Mouse (Mus musculus) T-helper 17 cell (primary cell): Measurements from ENCODE around the gene Pld2.

Experiments used
- in situ Hi-C, 2 experiments: fragments of 300-600 bp; cut with MboI, MseI; formaldehyde crosslinking; loops; 1 replicate in 1 of 2; 2 replicates in 1 of 2; pipeline ENCODE4 v1.15.1; 2025; ENCODE audit warnings: high pct_unique_total_duplicates in 2 of 2

The Pld2 gene

DNA sequence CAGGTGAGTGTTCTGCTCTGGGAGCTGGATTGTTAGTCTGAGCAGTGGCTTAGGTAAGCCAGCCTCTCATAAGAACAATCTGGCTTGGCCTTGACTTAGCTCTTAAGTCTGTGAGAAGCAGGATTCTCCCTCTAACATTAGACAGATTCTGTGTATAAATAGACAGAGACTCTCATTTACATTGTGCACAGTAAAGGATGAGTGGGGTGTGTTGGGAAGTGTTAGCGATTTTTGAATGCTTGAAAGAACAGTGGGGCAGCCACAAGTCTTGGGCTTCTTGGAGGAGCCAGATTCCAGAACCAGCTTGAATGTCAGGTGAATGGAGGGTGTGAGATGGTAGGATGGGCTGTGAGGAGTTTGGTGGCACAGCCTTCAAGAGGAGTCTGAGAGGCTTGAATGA is 31.8 kb downstream of the Pld2 start:
- in situ Hi-C loops: no loop called here

DNA sequence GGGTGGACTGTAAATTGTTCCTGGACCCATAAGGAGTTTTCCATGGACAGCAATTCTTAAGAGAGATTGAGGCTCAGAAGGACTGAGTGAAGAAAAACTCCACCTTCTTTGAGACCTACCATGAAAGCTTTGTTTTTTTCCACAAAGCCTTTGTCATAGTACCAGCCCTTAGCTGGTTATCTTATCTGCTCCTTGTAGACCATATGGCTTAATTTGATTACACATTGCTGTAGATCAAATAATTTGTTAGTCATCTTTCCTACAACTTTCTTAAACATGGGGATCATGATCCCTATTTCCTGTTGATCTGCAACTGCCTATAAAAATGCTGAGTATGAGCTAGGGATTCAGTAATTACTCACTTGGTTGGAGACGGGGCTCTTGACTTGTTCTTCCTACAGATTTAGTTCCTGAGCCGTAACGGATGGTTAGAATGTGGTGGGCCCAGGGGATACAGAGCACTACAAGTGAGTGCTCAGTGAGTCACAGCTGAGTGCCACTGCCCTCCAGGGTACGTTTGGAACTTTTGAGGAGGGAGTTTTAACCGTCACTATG is 32.6 kb downstream of the Pld2 start:
- in situ Hi-C loops: no loop called here

DNA sequence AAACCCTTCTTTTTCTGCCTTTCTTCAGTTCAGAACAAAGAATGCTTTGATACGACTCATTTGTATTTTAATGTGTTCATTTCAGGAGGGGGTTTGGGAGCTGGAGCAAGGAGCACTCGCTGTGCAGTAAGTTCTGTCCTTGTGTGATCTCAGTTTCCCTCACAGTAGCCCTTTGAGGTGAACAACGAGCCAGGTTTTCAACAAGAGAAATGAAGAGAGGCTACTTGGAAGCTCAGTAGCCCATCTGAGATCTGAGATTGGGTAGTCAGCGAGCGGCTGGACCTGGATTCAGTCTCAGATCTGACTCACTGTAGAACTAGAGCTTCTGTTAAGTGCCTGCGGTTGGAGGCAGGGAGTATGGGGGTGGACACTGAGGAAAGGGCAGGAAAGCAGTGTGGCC is 34.0 kb downstream of the Pld2 start:
- in situ Hi-C loops: no loop called here

DNA sequence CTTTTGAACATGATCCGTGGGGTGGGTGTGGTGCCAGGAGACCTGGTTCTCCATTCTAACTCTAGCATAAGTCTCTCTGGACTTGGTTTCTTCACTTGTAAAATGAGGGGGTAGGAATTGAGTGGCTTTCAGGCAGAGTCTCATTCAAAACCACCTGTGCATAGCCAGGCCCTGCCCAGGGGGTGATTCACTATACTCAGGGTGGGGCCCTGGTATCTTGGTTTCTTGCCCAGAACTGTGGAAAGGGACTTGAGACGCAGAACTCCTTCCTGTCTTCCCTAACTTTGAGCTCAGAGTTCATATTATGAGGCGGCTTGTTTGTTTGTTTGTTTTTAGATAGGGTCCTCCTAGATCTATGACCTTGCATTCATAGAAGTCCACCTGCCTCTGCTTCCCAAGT is 37.3 kb downstream of the Pld2 start:
- in situ Hi-C loops: no loop called here

GRCm38 (mm10) chr11:70578962-70579361 is 39.1 kb downstream of the Pld2 start:
- in situ Hi-C loops: no loop called here

DNA sequence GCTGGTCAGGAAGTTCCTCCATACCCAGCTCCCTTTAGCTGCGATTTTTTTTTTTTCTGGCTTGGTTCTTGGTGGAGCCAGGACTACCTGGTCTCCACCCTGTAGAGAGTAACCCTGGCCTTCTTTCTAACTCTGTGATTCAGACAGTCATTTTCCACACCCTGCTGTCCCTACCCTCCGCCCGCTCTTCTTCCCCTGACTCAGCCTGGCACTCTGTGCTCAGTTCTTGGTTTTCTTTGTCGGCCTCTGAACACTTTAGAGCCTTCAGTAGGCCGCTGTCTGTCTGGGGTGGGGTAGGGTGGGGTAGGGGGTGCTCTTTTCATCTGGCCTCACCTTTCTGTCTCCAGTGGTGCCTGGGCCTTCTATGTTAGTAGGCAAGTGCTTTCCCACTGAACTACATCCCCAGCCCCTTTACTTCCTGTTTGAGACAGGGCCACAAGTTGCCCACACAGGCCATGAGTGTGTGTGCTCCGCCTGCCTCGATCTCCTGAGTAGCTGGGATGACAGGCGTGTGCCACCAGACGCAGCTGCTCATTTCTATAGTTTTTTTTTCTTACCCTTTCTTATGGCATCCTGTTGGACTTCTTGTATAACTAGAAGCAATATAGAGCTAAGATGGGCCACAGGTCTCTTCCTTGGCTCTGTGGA is 40.0 kb downstream of the Pld2 start:
- in situ Hi-C loops: no loop called here

GRCm38 (mm10) chr11:70580358-70580720 is 40.5 kb downstream of the Pld2 start:
- in situ Hi-C loops: no loop called here

GRCm38 (mm10) chr11:70580921-70581320 is 41.1 kb downstream of the Pld2 start:
- in situ Hi-C loops: no loop called here

DNA sequence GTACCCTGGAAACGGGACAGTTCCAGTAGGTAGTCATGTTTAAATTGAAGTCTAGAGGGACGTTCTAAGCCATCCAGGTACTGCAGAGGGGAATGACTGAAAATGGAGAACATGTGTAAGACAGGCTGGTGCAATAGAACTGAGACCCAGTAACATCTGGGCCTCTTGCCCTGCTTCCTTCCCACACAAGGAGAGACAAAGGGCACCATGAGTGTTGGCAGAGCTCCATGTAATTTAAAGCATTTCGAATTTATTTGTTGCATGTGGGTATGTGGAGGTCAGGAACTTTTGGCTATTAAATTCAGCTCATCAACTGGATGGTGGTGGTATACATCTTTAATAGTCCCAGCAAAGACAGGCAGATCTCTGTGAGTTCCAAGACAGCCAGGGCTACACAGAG is 42.3 kb downstream of the Pld2 start:
- in situ Hi-C loops: no loop called here

DNA sequence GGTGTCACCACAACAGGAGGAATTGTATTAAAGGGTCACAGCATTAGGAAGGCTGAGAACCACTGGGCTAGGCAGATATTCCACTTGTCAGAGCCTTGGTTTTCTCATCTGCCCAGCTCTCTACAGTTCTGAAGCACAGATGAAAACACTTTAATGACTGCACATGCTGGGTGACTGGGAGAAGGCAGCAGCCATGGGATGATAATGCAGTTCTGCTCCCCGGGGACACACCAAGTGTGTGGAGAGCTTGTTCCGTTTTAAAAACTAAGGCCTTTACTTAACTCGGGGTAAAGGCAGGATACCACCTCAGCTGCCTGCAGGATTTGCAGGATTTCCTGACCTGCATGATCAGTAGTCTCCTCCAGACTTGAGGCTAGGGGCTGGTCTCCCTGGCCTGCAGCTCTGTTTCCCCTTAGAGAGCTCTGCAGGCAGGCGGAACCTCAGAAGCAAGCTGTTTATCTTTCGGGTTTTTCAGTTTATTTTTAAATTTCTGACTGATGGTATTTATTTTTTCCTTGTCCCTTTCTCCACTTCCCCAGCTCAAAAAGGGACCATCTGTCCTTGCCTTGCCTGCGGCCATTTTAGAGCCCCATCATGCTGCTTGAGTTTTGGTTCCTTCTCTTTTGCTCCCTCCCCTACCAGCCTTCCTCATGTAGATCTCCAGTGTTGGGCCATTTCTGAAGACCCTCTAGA is 43.3 kb downstream of the Pld2 start:
- in situ Hi-C loops: no loop called here

DNA sequence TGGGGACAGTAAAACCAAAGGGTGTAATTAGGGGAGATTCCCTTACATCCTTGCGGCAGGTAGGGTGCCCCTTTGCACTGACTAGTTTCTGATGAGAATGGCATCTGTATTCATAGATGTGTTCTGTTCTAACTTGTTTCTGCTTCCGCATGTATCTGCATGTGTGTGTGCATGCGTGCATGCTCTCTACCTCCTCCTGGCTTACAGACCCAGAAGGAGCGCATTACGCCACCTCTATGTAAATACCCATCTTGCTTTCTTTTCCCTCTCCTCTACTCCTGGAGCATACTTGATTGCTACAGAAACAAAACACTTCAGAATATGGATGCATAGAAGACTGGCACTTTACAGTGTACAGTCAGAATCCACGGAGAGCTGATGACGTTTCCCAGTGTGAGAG is 43.9 kb downstream of the Pld2 start:
- in situ Hi-C loops: no loop called here

DNA sequence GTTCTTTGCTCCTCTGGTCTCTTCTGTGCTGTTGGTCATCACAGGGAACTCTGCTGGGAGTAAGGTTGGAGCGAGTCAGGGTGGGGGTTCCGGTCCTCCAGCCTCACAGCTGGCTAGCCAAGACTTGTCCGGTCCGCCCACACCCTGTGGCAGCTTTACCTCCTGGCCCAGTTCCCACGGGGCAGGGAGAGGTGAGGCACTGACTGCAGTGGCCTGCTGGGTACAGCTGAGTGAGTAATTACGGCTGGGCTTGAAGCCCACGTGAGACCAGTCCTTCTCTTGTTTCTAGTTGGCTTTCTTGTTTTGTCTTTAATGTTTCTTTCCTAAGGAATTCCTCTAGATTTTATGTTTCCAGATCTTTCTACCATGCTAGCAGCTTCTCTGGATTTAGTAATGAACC is 45.6 kb downstream of the Pld2 start:
- in situ Hi-C loops: no loop called here

- in situ Hi-C loops: no loop called here
Observed at GRCm38 (mm10) chr11:70586261-70586660, 46.4 kb downstream of the Pld2 start.

DNA sequence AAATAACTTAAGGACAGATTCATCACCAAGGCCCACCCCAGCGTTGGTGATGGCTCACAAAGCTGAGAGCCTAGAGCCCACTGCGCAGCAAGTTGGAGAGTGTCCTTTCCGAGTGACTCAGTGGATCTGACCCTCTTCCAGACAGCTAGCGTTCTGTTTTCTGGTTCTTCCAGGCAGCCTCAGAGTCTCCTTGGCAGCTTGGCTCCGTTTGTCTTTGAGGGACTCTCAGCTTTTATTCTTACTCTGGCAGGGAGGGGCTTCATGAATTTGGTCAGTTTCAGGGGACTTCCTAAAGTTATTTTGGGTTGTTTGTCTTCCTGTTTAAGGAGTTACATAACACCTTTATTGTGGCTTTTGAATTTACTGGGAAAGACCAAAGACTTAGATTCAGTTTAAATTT is 47.1 kb downstream of the Pld2 start:
- in situ Hi-C loops: no loop called here

DNA sequence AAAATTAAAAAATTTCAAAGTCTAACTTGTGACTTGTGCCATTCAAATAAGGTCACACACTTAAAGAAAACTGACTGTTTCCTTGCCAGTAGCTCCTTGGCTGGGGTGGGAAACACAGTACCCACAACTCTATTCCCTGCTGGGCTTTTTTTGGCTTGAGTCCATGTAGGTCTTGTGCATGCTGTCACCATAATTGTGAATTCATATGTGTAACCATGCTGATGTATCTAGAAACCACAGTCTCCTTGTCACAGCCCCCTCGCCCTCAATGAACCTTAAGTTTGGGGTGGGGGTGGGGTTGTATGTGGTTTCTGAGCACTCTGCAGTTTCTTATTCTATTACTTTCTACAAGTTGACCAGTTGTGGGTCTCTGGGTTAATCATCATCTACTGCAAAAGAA is 51.9 kb downstream of the Pld2 start:
- in situ Hi-C loops: no loop called here

- in situ Hi-C loops: no loop called here
Observed at GRCm38 (mm10) chr11:70594253-70594989, 54.6 kb downstream of the Pld2 start.

- in situ Hi-C loops: no loop called here
Observed at GRCm38 (mm10) chr11:70595638-70596037, 55.8 kb downstream of the Pld2 start.

- in situ Hi-C loops: no loop called here
Observed at GRCm38 (mm10) chr11:70596094-70596493, 56.2 kb downstream of the Pld2 start.

GRCm38 (mm10) chr11:70597301-70597700 is 57.4 kb downstream of the Pld2 start:
- in situ Hi-C loops: no loop called here

DNA sequence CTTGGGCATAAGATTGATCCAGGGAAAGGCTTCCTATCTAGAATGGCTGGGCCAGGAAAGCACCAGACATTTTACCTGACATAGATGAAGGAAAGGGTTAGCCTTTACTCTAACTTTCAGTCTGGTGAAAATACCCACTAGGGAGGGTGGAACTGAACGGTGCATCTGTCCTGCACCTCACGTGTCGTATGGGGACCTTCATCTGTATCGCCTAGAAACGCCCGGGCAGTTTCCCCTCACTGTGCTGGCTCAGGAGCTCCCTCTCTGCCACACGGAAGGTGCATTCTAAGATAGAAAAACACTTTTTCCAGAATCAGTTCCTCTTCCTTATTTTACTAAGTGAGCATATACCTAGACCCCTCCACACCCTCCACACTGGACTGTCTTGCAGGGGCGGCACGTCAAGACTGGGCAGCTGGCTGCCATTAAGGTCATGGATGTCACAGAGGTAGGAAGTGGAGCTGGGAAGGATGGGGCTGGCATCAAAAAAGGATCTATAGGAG is 58.6 kb downstream of the Pld2 start:
- in situ Hi-C loops: no loop called here

DNA sequence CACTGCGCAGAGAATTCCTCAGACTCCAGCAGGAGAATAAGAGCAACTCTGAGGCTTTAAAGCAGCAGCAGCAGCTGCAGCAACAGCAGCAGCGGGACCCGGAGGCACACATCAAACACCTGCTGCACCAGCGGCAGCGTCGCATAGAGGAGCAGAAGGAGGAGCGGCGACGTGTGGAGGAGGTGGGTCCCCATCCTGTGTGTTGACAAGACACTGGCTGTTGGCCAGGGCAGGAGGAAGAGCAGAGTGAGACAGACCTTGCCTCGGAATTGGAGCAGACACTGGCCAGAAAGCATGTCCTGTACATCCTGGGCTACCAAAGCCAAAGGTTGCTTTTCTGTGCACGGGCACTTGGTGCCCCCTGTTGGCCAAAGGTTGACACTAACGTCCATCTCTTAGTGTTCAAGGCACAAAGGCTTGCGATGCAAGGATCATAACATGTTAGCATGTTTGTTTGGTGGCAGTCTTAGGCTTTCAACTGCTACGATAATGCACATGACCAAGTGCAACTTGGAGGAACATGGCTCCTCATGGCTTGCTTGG is 65.2 kb downstream of the Pld2 start:
- in situ Hi-C loops: loop anchor here in 1 of 2 experiments (5.0 kb wide), 2 partner anchors 63 to 193 kb away; partner anchors contain the start of genes Pelp1 and Pld2

GRCm38 (mm10) chr11:70606717-70607116 is 66.9 kb downstream of the Pld2 start:
- in situ Hi-C loops: loop anchor here in 1 of 2 experiments (5.0 kb wide), 2 partner anchors 64 to 194 kb away; partner anchors contain the start of genes Pelp1 and Pld2
